Mouse (Mus musculus) T-helper 2 cell (primary cell): Measurements from ENCODE around the gene Flrt1.

Experiments used
- in situ Hi-C: fragments of 300-600 bp; cut with MboI, MseI; formaldehyde crosslinking; loops from one replicate; pipeline ENCODE4 v1.15.1; 2025; ENCODE audit warnings: high pct_unique_total_duplicates

The Flrt1 gene

DNA sequence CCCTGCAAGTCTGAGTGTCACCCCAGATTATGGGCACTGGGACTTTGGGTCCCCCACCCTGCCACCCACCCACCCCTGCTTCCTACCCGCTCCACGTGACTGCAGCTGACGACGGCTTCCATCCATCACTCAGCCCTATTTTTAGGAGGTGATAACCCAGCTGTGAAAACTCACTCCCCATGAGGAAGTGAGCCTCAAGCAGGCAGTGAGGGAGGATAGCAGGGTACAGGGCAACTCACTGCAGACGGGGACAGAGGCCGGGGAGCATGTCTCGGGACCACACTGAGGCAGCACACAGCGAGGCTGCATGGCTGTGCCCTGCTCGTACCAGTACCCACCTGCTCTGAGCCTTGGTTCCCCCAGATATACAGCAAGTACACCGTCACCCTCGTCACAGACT is 24.8 kb upstream of the Flrt1 start:
- in situ Hi-C loops, result no loop called here

DNA sequence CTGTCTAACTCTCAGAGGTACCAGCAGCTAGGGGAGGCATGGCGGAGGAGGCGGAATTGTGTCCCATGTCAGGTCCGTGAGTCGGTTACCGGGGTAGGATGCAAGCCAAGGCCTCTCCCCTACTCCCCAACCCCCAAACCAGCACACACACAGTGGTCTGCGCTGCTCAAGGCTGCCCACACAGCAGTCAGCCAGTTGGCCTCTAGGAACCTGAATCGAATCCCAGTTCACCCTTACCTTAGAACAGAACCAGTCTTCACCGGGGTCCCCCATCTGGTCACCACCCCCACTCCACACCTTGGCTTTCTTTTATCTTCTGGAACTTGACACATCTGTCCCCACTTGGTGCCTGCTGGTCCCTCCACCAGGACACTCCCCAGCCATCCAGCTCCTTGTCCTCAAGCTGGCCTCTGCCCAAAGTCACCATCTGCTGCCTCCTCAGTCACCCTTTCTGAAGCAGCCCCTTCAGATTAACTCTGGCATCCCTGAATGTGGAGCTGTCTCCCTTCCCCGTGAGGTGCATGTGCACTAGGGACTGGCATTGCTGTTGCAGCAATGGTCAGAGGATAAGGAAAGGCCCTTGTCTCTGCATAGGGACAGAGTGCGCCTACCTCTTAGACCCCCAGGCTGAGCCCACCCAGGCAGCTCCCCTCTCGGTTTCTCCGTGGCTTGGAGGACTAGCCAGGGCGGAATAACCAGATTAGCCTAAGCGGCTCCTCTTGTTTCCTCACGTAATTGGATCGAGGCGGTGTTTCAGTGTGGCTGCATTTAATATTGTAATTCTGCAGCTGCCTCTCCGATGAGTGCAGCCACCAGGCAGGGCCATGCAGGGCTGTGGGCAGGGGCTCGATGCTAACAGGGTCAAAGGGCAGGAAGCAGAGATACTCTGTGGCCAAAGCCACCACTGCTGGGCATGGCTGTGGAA is 23.3 kb upstream of the Flrt1 start:
- in situ Hi-C loops, result no loop called here

DNA sequence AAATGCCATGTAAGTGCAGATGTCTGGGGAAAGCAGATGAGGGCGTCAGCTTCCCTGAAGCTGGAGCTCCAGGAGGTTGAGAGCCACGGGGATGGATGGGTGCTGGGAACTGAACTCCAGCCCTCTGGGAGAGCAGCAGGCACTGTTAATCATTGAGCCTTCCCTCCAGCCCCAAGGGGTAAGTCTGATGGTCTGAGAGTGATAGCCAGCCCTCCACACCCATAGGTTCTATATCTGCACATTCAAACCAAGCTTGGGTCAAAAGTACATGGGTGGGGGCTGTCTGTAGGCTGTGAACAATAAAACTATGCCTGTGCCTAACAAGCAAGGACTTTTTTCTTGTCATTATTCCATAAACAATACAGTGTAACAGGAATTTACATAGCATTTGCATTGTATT is 21.4 kb upstream of the Flrt1 start:
- in situ Hi-C loops, result no loop called here

DNA sequence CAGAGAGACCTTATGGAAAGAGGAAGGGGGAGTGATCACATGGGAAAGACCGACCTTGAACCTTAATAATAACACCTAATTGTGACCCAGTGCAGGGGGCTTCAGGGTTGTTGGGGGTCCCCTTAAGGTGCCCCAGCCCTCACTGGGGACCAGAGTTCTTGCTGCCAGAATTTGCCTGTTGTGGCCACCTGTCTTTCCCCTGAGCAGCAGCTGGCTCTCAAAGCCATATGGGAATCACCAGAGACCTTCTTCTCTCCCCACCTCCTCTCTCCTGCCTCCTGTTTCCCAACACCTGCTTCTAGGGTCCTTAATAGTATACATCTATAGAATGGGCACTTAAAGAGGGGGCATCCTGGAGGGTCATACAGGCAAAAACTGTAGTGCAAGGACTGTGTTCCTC is 20.7 kb upstream of the Flrt1 start:
- in situ Hi-C loops, result no loop called here

DNA sequence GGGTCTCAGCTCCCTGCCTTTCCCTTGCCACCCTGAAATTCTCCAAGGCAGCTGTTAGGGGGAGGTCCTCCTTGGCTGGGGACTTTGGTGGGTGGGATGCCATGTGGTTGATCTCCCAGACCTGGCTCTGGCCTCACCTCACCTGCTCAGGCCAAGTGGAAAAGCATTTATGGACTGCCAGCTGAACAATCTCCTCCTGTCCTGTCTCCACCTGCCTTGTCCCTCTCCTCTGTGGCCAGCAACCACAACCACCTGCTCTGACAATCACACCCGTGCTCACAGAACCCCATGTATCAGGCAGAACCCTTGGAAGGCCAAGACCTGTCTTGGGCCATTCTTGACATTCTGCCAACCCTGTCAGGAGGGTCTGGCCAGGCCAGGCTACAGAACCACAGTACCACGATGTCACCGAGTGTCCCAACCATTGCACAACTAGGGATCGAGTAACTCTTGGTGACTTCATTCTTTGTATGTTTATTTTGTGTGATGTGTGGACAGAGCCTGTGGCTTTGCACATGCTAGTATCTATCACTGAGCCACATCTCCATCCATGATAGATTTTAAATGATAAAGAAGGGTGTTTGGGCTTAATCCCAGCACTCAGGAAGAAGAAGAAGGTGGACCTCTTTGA is 20.1 kb upstream of the Flrt1 start:
- in situ Hi-C loops, result no loop called here

DNA sequence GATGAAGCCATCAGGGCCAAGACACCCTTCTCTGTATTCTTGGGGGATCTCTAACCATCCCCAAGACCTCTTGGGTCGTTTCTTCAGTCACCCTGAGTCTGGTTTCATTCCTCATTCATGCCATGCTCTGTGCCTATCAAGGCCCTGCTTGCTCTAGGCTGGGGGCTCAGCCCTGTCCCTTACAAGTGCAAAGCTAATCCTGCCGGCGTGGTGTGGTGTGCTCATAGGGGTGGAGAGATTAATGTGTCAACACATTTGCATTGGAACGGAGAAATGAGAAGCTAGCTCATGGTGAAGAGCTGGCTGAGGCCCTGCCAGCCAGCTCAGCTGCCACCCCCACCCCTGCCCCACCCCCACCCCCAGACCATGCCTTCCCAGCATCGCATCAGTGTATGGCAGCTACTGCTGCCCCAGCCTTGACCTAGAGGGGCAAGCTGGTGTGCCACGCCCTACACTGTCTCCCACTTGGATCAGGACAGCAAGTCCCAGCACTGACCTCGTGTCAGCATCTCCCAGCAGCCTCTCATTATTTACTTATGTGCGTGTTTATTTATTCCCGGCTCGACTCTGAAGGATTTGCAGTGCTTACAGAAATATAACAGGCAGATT is 17.3 kb upstream of the Flrt1 start:
- in situ Hi-C loops, result no loop called here

DNA sequence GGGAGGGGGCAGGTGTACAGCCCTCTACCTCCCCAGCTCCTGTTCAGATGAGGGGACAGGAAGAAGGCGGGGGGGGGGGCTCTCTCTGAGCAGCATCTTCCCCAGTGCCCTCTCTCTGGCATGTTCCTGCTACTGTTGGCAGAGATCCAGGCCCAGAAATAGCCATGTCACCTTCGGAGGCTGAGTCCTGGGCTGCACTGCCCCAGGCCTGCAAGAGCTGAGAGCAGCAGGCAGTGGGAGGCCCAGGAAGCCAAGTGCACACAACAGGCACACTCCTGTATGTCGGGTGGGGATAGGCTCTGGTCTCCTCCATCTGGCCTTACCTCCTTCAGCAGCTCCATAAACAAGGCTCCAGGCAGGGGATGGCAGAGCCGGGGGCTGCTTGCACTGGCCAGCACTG is 16.7 kb upstream of the Flrt1 start:
- in situ Hi-C loops, result no loop called here

DNA sequence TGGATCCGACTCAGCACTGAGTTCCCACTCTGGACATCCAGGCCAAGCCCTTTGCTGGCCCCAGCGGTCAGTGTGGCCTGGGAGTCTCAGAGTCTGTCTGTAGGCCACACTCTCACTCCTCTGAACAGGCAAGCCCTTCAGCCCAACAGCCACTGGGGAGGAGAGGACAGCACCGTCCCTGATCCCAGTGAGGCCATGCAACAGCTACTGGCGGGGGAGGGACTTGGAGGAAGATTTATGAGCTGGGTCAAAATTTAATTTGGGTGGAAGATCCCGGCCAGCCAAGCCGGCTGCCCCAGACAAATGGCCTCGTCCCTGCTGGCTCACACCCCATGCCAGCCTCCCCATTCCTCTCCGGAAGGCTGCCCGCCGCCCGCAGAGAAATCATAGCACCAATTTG is 15.7 kb upstream of the Flrt1 start:
- in situ Hi-C loops, result no loop called here

DNA sequence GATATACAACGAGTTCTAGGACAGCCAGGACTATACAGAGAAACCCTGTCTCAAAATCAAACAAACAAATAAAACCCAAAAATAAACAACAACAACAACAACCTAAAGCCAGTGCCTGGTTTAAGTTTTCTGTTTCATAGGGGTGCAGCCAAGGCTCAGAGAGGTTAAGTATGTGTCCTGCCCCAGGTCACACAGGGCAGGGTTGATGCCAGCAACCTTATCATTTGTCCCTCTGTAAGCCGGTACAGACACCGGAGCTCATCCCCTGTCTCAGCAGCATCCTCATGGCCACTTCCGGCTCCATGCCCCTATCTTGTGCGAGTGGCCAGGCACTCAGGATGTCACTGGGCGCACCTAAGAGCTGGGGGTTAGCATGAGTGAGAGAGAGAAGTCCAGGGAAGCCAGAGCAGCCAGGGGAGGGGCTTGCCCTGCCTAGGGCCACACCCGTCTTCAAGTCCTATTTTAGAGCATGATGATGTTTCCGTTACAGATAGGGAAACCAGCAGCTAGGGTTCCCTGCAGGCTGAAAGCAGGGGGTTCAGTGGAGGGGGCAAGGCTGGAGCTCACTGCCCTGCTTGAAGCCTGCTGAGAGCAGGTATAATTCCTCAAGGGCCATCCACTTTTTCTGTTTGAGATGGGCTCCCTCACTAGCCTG is 12.3 kb upstream of the Flrt1 start:
- in situ Hi-C loops, result no loop called here

DNA sequence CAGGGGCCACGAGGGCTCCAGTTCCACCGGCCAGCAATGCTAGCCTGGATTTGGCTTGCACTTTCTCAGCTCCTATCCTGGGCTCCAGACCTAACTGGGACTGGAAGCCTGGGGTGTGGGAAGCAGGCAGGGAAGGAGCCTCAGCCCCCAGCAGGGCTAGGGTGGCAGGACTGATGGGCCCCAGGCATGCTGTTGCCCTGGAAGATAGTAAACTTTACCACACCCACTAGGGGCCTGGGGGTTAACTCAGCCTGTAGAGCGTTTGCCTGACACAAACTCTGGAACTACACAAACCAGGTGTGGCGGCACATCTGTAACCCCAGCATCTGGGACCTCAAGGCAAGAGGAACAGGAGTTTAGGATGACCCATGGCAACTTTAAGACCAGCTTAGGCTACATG is 11.6 kb upstream of the Flrt1 start:
- in situ Hi-C loops, result no loop called here

DNA sequence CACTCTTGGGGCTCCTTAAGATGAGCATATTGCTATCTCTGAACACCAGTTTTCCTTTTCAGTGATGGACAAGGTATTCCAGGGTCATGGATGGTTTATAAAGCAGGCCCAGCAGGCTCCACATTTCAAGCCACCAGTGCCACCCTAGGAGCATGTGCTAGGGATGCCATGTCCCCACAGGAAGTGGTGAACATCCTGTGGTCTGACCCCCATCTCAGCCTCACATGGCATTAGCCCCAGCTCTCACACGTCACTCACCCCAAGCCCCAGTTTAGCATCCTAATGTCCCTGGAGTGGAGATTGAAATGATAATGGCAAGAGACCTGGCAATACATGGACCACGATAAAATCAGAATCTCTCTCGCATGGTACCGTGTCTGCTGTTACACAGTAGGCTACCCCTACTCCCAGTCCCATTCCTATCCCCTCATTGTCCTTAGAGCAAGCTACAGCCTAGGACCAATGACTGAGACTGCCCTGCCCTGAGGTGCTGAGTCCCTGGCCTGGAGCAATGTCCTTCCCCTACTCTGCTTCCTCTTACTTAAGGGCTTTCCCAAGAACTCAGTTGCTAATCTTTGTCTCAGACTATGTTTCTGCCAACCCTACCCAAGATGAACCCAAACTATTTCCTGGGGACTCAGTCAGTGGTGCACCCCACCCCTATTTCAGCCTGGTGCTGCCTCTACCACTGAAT is 10.7 kb upstream of the Flrt1 start:
- in situ Hi-C loops, result no loop called here

DNA sequence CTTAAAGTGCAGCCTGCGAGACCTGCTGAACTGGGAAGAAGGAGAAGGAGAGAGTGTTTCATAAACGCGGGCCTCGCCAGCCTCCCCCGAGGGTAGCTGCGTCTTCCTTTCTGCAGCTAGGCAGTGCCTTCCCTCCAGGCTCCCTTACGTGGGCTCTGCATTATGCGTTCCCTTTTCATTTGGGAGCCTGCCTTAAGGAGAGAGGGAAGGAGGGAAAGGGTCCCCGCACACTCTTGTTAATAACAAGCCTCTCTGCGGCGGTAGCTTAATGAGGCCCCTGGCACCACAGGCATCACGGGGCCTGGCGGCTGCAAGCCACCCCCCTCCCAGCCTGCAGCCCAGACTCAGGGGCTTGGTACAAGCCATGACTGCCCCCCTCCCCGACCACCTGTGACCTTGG is 8.0 kb upstream of the Flrt1 start:
- in situ Hi-C loops, result no loop called here

DNA sequence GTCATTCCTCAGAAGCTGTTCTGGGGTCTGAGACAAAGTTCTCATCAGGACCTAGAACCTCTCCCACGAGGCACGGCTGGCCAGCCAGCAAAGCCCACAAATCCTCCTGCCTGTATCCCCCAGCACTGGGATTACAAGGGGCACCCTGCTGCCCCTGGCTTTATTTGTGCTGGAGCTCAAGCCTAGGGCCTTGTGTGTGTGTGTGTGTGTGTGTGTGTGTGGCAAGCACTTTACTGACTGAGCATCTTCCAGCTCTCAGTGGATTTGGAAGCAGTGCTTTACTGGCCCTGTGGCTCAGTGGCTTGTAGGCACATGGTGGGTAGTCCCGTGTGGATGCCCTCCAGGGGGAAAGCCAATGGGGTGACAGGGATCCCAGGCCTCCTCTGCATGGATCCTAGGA is 7.1 kb upstream of the Flrt1 start:
- in situ Hi-C loops, result no loop called here

DNA sequence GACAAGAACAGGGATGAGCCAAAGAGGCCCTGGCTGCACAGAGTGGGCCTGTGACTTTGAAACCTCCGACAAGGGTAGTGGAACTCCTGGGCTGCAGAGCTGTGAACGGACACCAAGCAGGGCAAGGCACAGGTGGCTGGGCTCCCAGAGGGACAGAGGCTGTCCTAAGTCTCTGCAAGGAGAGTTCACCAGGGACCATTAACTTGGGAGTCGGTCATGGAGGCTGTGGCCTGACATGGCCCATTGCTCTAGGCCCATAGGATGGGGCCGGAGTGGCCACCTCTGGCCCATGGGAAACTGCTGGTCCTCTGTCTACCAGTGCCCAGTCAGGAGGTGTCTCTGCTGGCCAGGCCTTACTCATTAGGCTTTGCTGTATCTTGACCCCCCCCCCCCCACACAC is 6.2 kb upstream of the Flrt1 start:
- in situ Hi-C loops, result no loop called here

DNA sequence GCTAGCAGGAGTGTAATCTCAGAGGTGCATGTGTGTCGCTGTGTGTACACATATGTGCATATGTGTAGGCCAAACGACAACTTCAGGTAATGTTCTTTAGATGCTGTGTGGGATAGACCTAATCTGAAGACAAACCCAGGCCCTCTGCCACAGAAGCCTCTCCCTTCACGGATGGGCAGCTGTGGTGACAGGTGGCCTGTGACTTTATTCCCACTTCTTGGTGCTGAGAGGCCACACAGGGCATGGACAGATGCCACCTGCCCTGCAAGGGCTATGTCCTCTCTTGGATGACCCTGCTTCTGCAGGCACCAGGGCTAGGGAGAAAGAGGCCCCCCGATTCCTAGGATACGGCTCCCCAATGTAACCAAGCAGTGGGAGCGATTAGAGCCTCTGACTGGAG is 5.8 kb upstream of the Flrt1 start:
- in situ Hi-C loops, result no loop called here

DNA sequence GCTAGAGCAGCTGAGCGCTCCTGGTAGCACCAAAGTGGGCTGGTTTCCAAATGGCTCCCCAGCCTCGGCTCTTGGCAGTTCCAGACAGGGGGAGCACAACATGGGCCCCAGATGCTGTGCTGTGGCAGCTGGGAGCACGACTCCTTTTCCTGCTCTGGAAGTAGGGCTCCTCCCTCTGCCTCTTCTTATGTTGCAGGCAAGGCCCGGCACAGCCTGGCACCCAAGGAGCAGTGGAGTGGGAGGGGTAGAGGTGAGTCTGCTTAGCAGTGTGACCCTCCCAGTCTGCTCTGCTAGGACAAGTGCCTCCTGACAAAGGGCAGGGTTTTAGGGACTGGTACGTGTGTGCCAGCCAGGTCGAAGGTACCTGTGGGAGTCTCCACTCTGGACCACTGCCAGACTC is 5.3 kb upstream of the Flrt1 start:
- in situ Hi-C loops, result no loop called here

DNA sequence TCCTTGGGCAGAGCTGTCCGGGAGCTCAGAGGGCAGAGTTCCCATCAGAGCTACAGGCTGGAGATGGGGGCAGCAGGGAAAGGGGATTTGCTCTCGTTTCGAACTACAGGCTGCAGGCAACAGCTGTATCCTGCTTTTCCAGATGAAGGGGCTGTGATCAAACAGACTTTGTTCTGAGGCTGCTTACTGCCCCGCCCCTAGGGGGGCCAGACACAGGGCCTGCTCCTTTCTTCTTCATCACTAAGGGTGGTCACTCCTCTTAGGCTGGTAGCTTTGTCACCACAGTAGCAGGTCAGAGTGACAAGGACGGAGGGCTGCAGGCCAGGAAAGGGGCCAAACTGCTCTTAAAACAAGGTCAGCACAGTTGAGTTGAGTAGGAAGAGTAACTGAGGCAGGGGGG is 4.6 kb upstream of the Flrt1 start:
- in situ Hi-C loops, result no loop called here

DNA sequence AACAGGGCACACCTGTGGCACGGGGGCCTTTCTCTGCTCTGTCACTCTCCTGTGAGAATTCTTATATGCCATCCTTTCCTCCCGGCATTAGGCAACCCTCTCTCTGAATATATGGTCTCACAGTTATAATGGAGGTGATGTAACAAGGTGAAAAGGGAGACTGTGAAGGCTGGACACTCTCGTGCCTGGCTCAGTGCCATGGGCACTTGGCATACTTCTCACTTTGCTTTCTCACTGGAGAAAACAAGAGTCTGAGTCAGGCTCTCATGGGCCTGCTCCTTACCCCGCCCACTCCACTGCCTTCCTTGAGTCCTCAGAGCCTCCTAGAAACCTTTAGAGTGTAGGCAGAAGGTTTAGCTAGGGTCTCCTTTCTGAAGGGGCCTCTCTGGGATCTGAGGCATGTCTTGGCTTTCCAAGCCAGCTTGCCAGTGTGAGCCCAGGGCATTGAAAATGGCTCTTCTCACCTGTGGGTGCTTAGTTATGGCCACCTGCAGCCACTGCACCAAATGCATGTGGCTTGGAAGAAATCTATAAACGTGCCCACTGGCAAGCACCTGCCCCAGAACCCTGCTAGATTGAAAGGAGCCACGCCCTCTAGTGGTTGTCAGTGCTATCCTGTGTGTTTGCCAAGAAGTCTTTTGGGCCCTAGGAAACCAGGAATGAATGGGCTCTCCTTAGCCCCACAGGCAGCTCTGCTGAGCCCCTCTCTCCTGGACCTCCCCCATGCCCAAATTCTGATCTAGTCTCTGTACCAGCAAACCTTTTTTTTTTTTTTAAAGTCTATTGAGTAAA is 2.8 kb upstream of the Flrt1 start:
- in situ Hi-C loops, result no loop called here

DNA sequence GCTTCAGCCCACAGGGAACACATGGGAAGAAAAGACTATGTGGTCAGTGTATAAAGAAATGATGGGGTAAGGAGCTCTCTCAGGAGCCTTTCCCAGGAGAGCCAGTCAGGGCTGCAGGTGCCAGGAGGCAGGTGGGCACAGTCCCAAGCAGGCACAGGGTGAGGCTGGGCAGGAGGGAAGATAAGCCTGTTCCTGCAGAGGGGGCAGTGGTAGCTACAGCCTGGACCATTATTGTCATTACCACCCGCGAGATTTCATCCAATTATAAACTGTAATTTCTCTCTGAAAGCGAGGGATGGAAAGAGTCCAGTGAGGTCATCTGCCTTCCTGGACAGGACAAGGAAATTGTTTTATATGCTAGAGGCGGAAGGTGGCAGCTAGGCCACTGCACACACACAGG is 1.6 kb upstream of the Flrt1 start:
- in situ Hi-C loops, result no loop called here

DNA sequence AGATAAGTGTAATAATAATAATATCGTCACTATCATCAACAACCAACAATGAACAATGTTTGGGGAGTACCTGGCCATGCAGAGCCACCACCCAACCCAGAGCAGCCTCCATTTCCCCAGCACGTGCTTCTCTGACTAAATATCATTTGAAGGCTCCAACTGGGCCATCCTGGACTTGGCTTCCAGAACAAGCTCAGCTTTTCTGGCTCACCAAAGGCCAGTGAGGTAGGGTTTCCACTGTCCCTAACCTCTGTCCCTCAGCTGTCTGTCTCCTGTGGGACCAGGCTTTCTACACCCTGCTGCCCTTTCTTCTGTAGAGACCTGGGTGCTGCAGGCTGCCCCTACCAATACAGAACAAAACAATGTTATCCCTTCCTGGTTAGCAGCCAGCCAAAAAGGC is 1.0 kb upstream of the Flrt1 start:
- in situ Hi-C loops, result no loop called here

DNA sequence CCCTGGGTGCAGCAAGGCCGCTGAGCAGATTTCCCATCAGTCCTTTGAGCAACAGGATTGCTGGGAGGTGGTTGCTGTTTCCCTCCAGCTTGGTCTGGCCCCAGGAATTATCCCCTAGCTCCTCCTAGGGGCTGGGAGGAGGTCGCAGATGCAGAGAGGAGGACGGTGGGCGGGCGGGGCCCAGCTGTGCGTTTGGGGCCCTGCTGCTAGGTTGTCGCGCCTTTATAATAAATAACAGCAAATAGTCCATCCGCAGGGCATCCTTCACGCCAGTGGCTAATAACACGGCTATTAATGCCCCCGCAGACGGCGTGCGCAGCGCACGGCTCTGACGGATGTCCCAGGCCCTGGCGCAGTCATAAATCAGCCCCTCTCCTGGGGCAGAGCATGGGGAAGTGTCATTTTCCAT is 1.5 kb downstream of the Flrt1 start:
- in situ Hi-C loops, result no loop called here
